Mouse (Mus musculus) lung, adult 18-20 months (tissue): ENCODE measurements around the gene Epha1.

Experiments
- DNase-seq, 2 experiments: peaks; one replicate each; pipeline ENCODE4 v3.0.0; 2022; ENCODE audit warnings: mixed read lengths in 2 of 2

Gene Epha1

DNA sequence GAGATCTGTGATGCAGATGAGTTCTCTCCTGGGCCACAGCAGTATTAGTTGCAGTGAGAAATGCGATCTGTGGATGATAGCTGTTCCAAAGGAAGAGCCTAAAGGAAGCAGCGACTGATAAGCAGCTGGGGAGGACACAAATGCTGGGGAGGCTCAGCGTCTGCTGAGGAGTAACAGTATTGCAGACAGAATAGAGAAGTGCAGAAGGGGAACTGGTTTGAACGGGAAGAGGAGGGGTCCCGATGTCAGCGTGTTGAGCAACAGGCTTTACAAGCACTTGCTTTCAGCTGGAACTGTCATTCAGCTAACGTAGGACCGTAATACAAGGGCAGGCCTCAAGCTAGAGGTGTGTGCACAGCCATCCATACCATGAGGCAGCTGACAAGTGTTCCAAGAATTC lies 19.9 kb downstream of the Epha1 start:
- DNase-seq: peak in 1 of 2 experiments; percentile 61

DNA sequence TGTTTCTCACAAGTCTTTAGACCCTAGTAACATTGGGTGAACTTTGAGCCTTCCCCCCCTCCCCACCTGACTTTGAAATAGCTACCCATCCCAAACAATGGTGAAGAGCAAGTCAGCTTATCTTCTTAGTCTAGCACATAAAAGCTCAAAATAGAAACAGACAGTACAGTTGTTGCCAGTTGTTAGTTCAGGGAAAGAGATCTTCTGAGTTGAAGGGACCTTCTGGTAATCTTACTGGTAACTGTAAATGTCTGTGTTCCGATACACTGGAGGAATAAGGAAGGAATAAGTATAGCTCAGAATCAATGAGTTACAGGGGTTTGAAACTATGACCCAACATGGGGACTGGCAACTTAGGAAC lies 20.6 kb downstream of the Epha1 start:
- no peak for DNase-seq

DNA sequence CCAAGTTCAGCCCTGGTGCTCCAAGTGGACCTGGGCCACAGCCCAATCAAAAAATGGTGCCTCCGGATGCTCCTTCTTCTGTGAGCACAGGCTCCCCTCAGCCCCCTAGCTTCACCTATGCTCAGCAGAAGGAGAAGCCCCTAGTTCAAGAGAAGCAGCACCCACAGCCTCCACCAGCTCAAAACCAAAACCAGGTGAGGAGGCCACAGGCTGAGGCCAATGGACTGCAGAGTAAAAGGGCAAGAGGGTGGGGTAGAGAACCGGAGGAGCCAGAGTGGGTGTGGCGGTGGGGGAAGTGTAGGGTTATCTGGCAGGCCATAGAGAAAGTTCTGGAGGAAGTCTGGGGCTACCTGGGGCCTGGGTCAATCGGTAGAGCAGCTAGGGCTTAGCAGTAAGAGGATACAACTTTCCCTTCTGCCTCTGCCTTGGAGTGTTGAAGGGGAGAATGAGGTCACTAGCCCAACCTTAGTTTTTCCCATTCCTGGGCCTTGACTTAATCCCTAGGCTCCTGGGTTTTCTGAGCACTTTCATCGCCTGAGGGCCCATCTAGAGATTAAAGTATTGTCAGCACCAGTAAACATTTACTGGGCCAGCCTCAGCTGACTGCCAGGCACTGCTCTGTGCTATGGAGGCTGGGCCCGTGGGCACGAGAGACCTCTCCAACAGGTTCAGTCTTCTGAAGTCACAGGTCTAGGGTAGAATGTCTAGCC lies 21.1 kb downstream of the Epha1 start:
- peak; percentile 60 to 65 for DNase-seq

DNA sequence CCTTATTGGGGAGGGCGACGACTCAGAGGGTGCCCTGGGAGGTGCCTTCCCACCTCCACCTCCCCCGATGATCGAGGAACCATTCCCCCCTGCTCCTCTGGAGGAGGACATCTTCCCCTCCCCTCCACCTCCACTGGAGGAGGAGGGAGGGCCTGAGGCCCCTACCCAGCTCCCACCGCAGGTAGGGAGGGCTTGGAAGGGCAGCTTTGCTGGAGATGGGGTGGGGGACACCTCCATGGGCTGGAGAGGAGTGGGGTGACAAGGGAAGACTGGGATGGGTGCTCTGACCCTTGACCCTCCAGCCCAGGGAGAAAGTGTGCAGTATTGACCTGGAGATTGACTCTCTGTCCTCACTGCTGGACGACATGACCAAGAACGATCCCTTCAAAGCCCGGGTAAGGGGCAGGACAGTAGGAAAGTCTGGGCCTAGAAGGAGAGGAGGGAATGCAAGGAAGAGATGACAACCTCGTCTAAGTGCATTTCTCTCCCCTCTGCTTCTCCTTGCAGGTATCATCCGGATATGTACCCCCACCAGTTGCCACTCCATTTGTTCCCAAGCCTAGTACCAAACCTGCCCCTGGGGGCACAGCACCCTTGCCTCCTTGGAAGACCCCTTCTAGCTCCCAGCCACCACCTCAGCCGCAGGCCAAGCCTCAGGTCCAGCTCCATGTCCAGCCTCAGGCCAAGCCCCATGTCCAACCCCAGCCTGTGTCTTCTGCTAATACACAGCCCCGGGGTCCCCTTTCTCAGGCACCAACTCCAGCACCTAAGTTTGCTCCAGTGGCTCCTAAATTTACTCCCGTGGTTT lies 21.9 kb downstream of the Epha1 start:
- DNase-seq: no peak

DNA sequence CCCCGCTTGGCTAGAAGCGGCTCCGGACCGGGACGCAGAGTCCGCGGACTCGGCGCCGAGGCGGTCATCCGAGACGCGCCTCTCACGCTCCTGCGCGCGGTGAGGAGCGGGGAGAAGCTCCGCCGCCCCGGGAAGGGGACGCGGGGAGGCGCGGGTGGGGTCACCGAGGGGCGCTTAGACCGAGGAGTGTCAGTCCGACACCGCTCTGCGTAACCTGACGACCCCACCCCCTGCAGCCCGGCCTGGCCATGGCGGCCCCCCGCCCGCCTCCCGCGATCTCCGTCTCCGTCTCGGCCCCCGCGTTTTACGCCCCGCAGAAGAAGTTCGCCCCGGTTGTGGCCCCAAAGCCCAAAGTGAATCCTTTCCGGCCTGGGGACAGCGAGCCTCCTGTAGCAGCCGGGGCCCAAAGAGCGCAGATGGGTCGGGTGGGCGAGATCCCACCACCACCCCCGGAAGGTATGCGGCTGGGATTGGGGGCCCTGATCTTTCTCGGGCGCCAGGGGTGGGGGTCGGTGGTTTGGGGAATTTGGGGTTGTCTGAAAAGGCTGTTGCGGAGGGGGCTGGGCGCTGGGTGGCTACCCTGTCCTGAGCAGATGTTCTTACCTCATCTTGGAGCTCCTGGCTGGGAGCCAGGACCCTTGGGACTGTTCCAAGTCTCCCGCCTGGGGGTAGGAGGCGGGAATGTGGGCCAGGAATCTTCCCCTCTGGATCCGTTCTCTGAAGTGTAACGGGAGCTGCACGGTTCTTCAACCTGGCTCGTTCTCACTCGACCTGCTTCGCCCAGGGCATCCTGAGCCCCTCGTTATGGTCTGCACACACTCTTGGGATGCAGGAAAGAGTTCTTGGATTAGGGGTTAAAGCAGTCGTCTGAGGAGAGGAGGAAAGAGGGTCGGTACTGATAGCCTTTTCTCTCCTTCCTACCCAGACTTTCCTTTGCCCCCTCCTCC lies 22.8 kb downstream of the Epha1 start:
- DNase-seq: peak; percentile 78 to 80

DNA sequence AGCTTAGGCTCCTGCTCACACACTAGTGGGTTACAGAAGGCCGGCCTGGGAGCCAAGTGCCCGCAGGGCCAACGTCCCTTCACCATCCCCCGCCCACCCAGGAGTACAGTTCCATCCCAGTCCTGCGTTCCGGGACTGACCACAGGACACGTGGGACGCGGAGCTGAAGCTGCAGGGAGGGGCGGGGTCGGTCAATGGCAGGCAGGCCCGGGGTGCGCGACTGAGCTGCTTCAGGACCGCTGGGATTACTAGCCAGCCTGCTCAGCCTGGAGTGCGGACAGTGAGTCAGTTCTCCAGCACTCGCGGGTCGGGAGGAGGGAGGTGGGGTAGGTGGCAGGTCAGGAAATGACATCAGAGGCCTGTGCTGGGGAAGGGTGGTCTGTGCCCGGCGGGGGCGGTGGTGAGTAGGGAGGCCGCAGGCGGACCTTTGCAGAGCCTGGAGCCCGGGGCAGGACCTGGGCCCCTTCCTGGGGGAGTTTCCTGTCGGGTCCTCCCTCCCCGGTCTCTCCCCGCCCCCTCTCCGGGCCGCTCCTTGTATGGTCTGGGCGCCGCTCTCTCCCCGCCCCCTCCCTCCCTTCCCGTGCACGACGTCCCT lies 23.5 kb downstream of the Epha1 start, which contains the start of gene Zyx:
Gene Zyx (plus strand): TSS at position 205 of the 595 bp plus-strand sequence.
- peak; percentile 96 to 97 for DNase-seq

DNA sequence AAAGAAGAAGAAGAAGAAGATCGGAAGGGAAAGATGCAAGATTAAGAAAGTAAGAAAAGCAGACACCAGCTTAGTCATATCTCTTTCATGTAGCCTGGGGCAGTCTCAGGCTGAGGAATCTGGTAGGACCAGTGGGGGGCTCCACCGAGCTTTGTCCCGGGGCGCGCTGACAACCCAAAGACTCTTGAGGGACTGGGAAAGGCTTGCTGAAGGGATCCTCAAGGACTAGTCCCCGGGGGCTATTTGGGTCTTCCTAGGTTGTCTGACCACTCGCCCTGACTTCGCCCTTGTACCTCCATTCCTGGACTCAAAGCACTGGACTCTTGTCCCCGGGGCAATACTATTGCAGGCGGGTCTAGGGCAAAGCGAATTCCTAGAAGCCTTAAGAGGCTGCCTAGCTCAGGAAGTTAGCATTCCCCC lies 24.1 kb downstream of the Epha1 start:
- DNase-seq: peak; percentile 83 to 87

DNA sequence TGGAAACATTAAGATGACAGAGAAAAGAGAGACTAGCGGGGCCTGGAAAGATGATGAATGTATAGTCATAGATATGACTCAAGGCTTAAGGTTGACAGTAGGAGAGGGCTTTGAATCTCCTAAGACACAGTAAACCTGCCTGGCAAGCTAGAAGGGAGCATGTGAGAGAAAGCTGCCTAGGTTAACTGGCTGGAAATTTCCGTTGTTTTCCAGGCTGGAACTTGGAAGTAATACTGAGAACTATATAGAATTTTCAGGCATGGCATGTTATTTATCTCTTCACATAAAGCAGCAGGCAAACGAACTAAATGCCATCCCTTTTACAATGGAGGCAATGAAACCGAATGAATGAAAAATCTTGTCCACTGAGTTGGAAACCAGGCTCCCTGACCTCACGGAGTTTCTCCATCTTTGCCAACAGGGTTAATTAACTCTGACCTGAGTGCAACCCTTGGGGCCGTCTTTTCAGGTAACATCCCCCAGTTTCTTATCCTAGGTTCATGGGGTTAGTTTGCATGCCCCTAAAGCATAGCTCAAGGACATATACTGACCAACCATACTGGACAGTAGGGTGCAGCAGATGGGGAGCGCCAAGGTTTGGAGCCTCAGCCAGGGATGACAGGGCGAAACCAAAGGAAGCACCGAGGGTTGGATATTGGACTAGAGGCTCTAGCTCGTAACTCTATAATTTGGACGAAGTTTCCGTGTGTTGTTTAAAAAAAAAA lies 24.6 kb downstream of the Epha1 start:
- DNase-seq: no peak

DNA sequence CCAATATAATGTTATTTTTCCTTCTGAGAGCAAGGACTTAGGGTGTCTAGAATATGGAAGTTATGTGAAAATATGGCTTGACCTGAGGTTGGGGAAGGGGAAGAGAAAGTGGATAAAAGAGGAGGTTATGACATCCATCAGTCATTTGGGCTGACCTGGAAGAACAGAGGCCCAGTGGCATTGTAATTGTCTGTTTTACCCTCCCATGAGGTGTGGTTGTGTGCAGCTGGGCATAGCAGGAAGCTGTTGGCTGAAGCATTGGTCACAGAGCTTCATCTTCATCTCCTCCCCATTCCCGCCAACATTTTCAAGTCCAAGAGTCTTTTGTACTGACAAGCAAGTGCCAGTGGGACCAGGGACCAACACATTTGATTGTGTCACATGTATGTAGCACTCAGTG lies 28.8 kb downstream of the Epha1 start:
- DNase-seq: no peak

DNA sequence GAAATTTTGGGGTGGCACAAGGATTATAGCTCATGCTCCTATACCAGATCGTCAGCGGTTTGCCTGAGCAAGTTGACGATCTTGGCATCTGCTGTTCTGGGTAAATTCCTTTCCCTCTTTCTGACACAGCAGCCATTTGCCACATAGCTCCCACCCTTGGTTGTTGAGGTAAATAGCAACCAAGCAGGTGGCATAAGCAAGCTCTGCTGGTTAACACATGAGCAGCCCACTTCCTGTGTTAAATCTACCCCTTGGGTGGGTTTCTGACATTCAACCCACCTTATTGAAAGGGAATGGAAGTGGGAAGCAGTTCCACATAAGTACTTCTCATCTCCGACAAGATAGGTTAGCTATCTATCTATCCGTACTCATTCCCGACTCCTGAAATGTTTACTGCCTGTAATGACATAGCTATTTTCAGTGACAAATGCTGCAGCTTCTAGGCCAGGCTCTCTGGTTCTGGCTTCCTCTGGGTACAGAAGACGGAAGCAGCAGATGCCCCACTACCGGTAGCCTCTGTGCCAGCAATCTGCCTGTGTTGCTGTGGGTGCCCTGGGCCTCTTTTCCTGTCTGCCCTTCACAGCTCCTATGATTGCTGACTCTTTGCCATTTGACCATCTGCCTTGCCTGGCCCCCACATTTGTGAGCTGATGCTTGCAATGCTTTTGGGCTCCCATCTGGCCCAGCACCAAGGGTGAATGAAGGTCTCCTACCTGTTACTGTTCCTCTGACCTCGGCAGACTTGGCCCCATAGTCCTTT lies 29.5 kb downstream of the Epha1 start:
- no peak for DNase-seq

DNA sequence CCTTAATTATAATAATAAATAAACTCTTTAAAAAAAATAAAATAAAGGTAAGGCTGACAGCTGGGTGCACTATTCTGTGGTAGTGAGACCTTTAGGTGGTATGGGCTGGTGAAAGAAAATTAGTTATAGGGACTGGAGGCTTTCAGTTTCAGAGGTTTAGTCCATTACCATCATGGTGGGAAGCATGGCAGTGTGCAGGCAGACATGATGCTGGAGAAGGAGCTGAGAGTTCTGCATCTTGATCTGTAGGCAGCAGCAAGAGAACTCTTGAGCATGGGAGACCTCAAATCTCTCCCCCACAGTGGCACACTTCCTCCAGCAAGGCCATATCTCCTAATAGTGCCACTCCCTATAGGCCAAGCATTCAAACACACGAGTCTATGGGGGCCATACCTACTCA lies 30.9 kb downstream of the Epha1 start:
- no peak for DNase-seq

DNA sequence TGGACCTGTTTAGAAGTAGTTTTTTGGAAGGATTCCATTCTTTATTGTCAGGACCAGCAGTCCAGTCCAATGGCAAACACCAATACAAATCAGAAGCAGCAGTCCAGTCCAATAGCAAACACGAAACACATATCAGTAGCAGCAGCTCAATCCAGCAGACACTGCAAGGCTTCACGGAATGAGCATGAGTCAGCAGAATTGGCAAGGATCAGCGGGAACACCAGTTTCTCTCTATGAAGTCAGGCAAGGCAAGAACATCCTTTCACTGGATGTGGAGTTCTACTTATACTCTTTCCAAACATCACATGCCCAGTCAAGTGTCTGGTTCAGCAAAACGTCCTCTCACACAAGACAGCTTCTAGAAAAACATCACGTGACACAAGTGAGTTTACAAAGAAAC lies 33.1 kb downstream of the Epha1 start:
- DNase-seq: no peak

DNA sequence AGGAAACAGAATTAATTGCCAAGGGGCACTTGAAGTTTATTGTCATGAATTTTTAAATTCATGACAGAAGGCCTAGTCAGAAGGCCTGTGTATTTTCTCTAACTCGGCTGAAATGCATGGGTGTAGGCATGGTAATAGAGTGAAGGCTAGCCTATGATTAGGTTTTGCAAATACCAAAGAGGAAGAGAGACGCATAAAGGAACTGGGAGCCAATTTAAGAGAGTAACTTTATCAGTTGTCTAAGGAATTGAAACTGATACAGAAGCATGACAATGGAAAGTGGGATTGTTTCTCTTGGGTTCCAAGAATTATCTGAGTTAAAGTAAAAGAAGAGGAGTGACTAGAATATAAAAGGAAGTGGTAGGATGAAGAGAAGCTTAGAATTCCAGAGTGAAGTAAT lies 33.9 kb downstream of the Epha1 start:
- DNase-seq: no peak

DNA sequence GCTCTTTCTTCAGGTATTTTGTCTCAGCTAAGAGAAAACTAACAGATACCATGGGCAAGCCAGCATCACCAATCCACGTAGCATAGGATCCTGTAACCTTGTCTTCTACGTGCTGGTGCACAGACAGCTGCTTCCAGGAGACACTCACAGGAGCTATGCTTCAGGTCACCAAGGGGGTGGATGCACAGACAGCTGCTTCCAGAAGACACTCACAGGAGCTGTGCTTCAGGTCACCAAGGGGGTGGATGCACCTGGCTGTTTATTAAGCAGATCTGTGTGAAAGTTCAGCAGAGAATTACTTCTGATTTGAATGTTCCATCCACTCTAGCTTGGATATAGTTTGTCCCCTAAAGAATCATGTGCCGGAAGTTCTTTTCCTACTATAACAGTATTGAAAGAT lies 42.1 kb downstream of the Epha1 start:
- DNase-seq: no peak

DNA sequence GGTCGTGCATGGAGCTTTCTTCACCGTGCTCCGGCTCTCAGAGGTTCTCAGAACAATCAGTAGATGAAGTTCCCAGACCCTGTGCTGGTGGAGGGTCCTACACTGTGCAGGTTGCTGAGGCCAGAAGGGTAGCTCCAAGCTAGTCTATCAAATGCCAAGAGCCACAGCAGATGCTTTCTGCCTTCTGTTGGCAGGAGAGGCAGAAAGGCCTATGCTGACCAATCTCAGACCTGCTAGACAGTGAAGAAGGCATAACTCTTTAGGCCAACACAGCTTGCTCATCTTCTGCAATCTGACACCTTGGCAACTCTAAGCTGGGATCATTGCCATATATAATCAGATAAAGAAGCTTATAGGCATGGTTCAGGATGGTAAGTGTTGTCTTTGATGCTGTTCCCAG lies 42.9 kb downstream of the Epha1 start:
- DNase-seq: no peak

DNA sequence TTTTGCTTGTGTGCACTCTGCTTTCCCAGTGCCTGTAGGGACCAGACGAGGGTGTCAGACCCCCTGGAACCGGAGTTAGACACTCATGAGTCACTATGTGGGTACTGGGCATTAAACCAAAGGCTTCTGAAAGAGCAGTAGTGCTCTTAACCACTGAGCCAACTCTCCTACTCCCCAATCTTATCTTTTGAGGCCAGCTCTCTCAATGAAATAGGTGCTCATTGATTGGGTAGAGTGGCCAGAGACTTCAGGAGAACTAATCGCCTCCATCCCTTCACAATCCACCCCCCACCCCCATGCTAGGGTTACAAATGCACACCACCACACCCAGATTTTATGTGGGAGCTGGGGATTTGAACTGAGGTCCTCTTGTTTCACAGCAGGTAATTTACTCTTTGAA lies 44.3 kb downstream of the Epha1 start:
- DNase-seq: no peak

DNA sequence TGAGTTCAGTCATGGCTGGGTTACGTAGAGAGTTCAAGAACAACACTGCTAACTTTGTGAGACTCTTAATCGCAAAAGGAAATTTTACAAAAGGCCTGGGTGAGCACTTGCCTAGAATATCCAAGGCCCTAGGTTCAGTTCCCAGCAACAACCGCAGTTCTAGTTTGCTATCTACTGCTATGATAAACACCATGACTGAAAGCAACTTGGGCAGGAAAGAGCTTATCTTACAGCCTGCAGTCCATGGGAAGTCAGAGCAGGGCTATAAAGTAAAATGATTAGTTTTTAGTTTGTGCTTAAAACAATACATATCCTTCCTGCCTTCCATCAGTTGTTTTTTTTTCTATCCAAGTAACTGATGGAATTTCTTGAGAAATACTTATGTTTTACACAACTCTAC lies 46.6 kb downstream of the Epha1 start:
- no peak for DNase-seq

DNA sequence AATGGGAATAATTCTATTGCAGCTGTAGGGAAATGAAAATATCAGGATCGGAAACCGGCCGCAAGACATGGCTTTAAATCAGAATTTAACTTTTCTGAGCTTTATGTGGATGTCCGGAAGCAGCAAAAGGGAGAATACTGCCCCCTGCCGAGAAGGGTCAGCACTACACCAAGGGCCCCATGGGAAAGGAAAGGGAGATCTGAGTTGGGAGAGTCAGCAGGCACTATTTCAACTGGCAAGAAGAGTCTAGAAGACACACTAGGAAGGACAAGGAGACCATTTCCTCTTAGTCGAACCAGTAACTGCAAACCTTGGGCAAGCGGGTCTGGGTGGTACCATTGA lies 47.8 kb downstream of the Epha1 start:
- peak; percentile 68 to 70 for DNase-seq

DNA sequence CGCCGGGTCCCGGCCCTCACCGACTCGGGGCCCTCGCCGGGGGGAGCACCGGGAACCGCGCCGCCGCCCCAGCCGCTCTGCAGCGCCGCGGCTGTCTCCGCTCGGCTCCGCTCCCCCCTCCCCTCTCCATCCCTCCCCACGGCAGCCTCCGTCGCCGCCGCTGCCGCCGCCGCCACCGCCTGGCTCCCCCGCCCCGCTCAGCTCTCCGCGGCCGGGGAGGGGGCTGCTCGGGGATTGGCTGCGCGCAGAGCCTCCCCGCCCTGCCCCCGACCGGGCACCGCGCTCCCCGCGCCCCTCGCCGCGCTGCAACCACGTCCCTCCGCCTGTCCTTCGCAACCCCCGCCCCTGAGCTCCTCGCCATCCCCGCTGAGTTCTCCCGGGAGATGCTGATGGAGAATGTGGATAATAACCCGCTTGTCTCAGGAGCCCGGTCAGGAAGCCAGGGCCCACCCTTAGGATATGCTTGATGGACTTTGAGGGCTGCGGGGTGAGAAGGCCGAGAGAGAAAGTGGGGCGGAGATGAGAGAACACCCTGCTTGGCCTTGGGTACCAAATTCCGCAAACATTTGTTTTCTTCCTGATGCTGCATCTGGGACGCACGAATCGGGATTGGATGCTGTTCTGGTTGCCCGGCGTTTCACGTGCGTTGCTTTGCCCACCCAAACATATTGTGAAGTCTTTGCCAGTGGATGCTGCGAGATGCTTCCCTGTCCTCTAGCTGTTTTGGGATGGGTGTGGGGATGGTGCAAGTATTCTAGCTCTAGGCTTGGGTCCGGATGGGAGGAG lies 48.4 kb downstream of the Epha1 start, which contains the start of gene Fam131b:
Gene Fam131b (minus strand): TSS at position 162 of the 786 bp plus-strand sequence.
- DNase-seq: peak; percentile 10 to 14

DNA sequence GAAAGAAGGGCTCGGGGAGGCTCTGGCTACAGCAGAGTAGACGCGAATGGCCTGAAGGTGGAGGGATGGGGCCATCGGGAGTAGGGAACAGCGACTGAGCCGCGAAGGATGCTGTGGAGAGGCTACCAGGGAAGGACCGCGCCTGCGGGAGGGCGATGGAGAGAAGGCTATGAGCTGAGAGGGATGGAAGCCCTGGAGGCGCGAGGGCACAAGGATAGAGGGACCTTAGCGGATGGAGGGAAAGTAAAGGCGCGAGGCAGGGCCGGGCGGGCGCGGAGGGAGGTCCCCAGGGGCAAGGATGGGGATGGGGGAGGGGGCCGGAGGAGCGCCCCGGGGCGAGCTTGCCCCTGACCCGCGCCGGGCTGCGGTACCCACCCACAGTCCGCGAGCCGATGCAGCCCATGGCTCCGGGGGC lies 49.0 kb downstream of the Epha1 start:
- no peak for DNase-seq
